Comparison of ENCODE assay signal across 1 mouse cellular context in the genomic region with DNA sequence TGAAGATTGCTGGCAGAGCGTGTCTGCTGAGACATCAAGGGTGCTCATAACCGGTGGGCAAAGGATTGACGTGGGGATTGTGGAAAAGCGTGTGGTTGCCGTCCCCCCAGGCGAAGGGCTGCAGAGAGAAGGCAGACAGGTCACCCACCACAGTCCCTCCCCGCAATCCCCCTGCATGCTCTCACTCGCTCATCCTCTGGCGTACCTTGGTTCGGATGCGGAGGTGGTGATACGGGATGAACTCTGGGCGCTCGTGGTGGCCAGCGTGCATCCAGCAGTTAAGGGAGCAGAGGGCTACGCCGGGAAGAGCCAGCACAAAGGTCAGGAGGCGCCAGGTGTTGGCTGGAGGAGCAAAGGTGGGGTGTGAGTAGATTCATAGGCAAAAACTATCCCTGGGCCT.
TF ChIP-seq lines count a peak whose summit lies in the region.

No protein-coding gene starts in this region.

TF ChIP-seq in myocyte, 11 proteins besides CTCF, POLR2A, EP300 and RAD21 (continued from another document):
- TF ChIP-seq E2F4 (IDR thresholded peaks at IDR 0.05; ENCODE audit: insufficient read depth): no peak
- no peak for TF ChIP-seq USF1 (IDR thresholded peaks at IDR 0.05; ENCODE audit: low read depth)
- TF ChIP-seq TCF12 (IDR thresholded peaks at IDR 0.05; ENCODE audit: insufficient read depth, poor library complexity, severe bottlenecking): no peak
